Mouse (Mus musculus) brown adipose tissue, adult 24 weeks (tissue): ENCODE results near the gene Six1. TPM values are rescaled to one million over a fixed set of nuclear protein-coding genes. Genes with fewer than 3 reads are reported as not detected.
"Not testable (repeated sequence)": the region's sequence is repeated elsewhere in the genome, so short reads cannot be mapped to it uniquely, and the experiment has no call there.

Source experiments
- H3K27ac ChIP-seq: fragments of 200-500 bp; replicated peaks from 2 replicates; pipeline ENCODE4 v1.5.1; 2012; ENCODE audit warnings: low read depth, mild to moderate bottlenecking, low read length
- H3K4me1 ChIP-seq: fragments of 200-500 bp; 2 replicates; pipeline ENCODE4 v1.6.1; 2012; ENCODE audit warnings: low read length, mixed read lengths; ENCODE audit not compliant: control insufficient read depth, insufficient read depth, insufficient read length
- H3K4me3 ChIP-seq: fragments of 200-500 bp; 2 replicates; pipeline ENCODE4 v1.5.1; 2012; ENCODE audit warnings: low read depth, mild to moderate bottlenecking, low read length, moderate library complexity; ENCODE audit not compliant: insufficient read depth
- polyA plus RNA-seq: library from polyadenylated mRNA; stranded (reverse); fragments of >200 nt; gene quantifications from 2 replicates; pipeline ENCODE4 v1.2.4, GENCODE M21; 2012; ENCODE audit not compliant: missing spikeins, insufficient read depth, insufficient read length

The Six1 gene
- 14.0 and 20.7 TPM in 2 replicates for polyA plus RNA-seq

- H3K4me1 ChIP-seq: no peaks in the 10 kb centered on the region; the same call in 1 of the 2 replicates
- peak within 1 kb of the TSS; percentile 76 for H3K27ac ChIP-seq
- peak within 1 kb of the TSS; percentile 77 for H3K4me3 ChIP-seq
Measured at GRCm38 (mm10) chr12:73053668-73054241, at the start of gene Six1. Gene Six1 (minus strand): TSS chr12:73053887.

DNA sequence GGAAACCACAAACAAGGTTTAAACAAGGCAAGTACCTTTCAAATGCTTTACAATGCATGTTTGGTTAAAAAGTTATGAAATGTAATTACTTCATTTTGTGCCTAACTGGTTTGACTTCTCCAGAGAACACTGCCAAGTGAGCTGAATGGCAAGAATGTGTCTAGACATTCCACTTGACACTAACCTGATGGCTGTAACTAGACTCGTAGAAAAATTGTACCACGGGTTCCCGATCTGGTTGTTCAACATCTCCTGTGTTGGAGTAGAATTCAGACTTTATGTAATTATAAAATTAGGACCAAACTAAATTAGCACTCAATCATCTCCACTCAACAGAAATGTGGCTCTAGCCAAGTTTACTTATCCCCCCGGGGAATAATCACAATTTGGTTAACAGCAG lies 44.9 kb upstream of the Six1 start:
- H3K4me3 ChIP-seq: no peak overlapping the region
- no peaks in the 10 kb centered on the region for H3K4me1 ChIP-seq
- H3K27ac ChIP-seq: no peak overlapping the region

DNA sequence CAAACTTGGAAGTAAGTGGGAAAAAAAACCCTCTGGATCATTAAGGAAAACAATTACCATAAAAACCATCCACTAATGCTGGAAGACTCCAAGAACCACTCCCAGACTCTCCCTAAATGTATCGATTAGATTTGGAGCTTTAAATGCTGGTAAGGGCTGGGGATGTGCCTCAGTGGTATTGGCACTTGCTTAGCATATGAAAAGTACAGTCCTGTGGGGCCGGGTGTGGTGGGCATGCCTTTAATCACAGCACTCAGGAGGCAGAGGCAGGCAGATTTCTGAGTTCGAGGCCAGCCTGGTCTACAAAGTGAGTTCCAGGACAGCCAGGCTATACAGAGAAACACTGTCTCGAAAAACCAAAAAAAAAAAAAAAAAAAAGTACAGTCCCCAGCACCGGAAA lies 42.5 kb upstream of the Six1 start:
- H3K4me1 ChIP-seq, H3K4me3 ChIP-seq, H3K27ac ChIP-seq: not testable (repeated sequence)

DNA sequence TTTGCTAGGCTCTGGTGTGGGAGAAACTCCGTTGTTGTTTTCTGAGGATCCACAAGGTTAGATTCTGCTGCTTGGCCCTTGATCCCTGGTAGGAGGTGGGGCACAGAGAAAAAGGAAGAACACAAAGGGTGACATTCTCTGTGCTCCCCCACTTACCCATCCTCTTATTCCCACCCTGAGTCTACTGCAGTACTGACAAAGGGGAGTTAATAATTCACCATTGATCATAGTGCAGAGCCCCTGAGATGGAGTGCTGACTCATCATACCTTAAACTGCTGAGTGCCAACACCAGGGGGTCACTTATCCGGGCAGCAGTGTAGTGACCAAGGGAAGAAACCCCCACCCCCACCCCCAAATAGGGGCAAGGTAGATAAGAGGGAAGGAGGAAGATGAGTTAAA lies 40.9 kb upstream of the Six1 start:
- Histone ChIP-seq H3K27ac (no peak overlapping the region), H3K4me3 (no peak overlapping the region), H3K4me1 (no peaks in the 10 kb centered on the region)

- Histone ChIP-seq H3K27ac (no peak overlapping the region), H3K4me3 (no peak overlapping the region), H3K4me1 (no peaks in the 10 kb centered on the region)
Measured at GRCm38 (mm10) chr12:73094189-73094588, 40.5 kb upstream of the Six1 start.

DNA sequence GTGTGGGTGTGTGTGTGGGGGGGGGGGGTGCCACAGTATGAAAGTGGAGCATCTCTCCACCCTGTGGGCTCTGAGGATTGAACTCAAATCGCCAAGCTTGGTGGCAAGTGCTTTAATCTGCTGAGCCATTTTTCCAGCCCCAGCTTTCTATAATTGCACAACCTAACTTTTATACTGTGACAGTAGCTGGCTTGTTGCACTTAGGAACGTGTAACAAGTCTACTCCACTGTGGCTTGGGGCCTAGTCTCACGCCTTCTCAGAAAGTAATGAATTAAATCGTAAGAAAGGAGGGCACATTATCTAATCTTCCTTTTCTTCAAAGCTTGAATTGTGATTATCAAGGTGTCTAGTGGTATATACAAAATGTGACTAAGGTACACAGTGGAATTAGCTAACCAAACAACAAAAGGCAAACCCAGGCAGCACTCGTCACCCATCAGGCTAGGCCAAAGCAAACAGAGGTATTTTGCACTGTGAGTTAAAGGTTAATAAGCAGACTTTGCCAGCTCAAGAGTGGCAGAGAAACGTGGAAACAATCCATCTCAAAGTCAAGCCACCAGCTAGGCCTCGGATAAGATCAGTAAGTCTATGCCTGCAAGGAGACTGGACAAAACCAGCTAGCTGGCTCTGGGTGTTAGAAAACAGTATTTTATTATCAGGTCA lies 37.1 kb upstream of the Six1 start:
- H3K4me1 ChIP-seq: no peaks in the 10 kb centered on the region; the same call in 1 of the 2 replicates
- no peak overlapping the region for H3K27ac ChIP-seq
- H3K4me3 ChIP-seq: no peak overlapping the region

DNA sequence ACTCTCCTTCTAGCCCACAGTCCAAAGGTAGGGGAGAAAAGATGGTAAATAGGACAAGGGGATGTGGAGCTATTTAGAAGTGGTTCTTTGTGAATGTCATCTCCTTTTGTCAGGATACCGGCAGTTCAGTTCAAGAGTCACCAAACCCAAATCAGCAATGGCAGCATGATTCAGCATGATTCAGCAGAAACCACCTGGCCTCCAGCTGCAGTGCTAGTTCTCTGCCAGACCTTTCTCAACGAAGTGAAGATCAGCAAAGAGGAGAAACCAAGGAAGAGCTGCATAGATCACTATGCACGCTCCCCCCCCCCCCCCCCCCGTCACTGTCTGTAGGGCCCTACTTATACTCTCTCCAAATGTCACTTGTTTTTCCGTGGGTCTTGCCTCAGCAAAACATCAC lies 35.2 kb upstream of the Six1 start:
- no peak overlapping the region for H3K27ac ChIP-seq
- H3K4me1 ChIP-seq: no peaks in the 10 kb centered on the region; the same call in 1 of the 2 replicates
- no peak overlapping the region for H3K4me3 ChIP-seq

DNA sequence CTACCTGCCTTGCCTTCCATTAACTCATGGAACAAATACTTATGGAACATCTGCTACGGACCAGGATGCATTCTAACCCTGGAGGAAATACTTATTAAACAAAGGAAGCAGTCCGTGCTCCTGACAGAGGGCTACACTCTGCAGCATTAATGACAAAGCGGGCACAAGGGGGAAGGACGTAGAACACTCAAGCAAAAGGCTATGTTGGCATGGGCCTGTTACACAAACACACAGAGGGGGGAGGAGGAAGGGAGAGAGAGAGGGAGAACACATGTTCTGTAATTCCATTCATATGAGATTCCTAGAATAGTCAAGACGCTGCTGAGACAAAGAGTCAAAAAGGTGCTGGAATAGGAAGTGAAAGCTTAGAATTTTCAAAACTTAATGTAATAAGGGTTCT lies 34.8 kb upstream of the Six1 start:
- H3K4me1 ChIP-seq: no peaks in the 10 kb centered on the region; the same call in 1 of the 2 replicates
- no peak overlapping the region for H3K27ac ChIP-seq
- H3K4me3 ChIP-seq: no peak overlapping the region

GRCm38 (mm10) chr12:73087086-73087485 lies 33.4 kb upstream of the Six1 start:
- Histone ChIP-seq H3K27ac (no peak overlapping the region), H3K4me3 (no peak overlapping the region), H3K4me1 (no peaks in the 10 kb centered on the region; the same call in 1 of the 2 replicates)

GRCm38 (mm10) chr12:73085739-73086630 lies 32.3 kb upstream of the Six1 start:
- Histone ChIP-seq H3K4me1 (no peaks in the 10 kb centered on the region; the same call in 1 of the 2 replicates), H3K27ac (no peak overlapping the region), H3K4me3 (no peak overlapping the region)

DNA sequence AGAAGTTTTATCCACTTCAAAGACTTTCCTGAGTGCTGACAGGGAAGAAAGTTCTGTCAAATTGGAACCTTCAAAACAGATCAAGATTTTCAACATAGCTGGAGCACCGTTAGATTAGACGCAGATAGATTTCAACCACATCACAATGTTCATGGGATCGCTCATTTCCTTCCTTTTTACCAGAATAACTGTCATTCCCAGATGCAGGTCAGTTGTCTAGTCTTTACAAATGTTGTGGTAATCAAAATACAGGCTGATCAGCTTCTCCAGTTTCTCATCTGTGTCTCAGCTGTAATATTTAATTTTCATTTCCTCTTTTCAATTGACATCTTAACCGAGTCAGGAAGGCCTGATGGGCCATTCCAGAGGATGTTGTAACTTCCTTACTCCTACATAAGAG lies 30.1 kb upstream of the Six1 start:
- H3K27ac ChIP-seq: no peak overlapping the region
- no peaks in the 10 kb centered on the region; the same call in 1 of the 2 replicates for H3K4me1 ChIP-seq

DNA sequence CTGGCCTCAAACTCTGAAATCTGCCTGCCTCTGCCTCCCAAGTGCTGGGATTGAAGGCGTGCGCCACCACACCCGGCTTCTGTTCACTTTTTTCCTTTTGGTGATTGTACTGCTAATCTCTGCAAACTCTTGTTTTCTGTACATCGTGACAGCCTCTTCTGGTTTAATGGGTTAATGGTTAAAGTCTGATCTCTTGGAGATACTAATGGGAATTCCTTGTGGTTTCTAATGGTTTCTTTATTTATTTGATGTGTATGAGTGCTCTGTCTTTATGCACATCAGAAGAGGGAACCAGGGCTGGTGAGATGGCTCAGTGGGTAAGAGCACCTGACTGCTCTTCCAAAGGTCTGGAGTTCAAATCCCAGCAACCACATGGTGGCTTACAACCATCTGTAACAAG lies 28.1 kb upstream of the Six1 start:
- H3K4me3 ChIP-seq, H3K4me1 ChIP-seq, H3K27ac ChIP-seq: not testable (repeated sequence)

More for the DNA sequence above, 30.1 kb upstream of the Six1 start:
- no peak overlapping the region for H3K4me3 ChIP-seq

GRCm38 (mm10) chr12:73060805-73061410 lies 7.2 kb upstream of the Six1 start:
- Histone ChIP-seq H3K4me3 (no peak overlapping the region), H3K27ac (peak overlapping the region; percentile 71)

DNA sequence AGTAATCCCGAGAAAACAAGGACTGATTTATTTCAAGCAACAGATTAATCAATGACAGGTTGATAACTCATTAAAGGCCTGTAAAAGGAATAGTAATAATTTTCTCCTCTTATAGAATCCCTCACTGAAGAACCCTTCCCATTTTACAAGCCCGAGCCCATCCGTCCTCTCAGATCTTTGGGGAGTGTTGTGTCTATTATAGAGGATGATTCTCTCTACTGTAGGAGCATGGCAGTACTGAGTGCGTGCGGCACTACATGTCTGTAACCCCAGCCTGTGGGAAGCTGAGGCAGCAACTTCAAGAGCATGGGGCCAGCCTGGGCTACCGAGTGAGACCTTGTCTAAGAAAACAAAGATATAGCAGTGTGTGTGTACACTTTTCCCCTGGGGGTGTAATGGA lies 3.8 kb upstream of the Six1 start:
- Histone ChIP-seq H3K4me3 (no peak overlapping the region), H3K4me1 (no peaks in the 10 kb centered on the region), H3K27ac (no peak overlapping the region)

More at GRCm38 (mm10) chr12:73060805-73061410, 7.2 kb upstream of the Six1 start:
- H3K4me1 ChIP-seq: no peaks in the 10 kb centered on the region

- Histone ChIP-seq H3K27ac (no peak overlapping the region), H3K4me1 (no peaks in the 10 kb centered on the region; the same call in 1 of the 2 replicates), H3K4me3 (no peak overlapping the region)
Measured at GRCm38 (mm10) chr12:73055451-73055850, 1.8 kb upstream of the Six1 start.
